Mouse (Mus musculus) forebrain, embryonic 11.5 days (tissue): ENCODE data around the gene Pfkl. TPM values are rescaled to one million over a fixed set of nuclear protein-coding genes. Genes with fewer than 3 reads are reported as not detected.

Source experiments
- ATAC-seq: fragments of 200-750 bp; cut with Nextera tagmentation; replicated peaks from 2 replicates; pipeline ENCODE4 v1.8.0; 2017; ENCODE audit warnings: moderate TSS enrichment; ENCODE audit not compliant: low FRiP score
- DNase-seq: peaks from one replicate; pipeline ENCODE4 v3.0.0-alpha.2; 2017; ENCODE audit warnings: low spot score
- H3K27ac ChIP-seq: fragments of 300-500 bp; sonication (generic); 2 replicates; pipeline ENCODE4 v1.5.1; 2014; ENCODE audit warnings: low read depth, low read length
- H3K27me3 ChIP-seq: fragments of 300-500 bp; sonication (generic); 2 replicates; pipeline ENCODE4 v1.6.1; 2014; ENCODE audit warnings: mild to moderate bottlenecking, low read length, mixed read lengths; ENCODE audit not compliant: control insufficient read depth, insufficient read depth
- H3K36me3 ChIP-seq: fragments of 300-500 bp; sonication (generic); 2 replicates; pipeline ENCODE4 v1.6.1; 2014; ENCODE audit warnings: mild to moderate bottlenecking, low read length, moderate library complexity, mixed read lengths; ENCODE audit not compliant: control insufficient read depth, insufficient read depth
- H3K4me1 ChIP-seq: fragments of 300-500 bp; sonication (generic); replicated peaks from 2 replicates; pipeline ENCODE4 v1.6.1; 2014; ENCODE audit warnings: low read length, mixed read lengths; ENCODE audit not compliant: control insufficient read depth, insufficient read depth
- H3K4me2 ChIP-seq: fragments of 300-500 bp; sonication (generic); 2 replicates; pipeline ENCODE4 v1.6.1; 2014; ENCODE audit warnings: low read depth, mild to moderate bottlenecking, low read length, moderate library complexity, mixed read lengths; ENCODE audit not compliant: severe bottlenecking
- H3K4me3 ChIP-seq: fragments of 300-500 bp; sonication (generic); 2 replicates; pipeline ENCODE4 v1.5.1; 2014; ENCODE audit warnings: low read depth, low read length
- H3K9ac ChIP-seq: fragments of 300-500 bp; sonication (generic); 2 replicates; pipeline ENCODE4 v1.6.1; 2014; ENCODE audit warnings: low read length
- H3K9me3 ChIP-seq: fragments of 300-500 bp; sonication (generic); 2 replicates; pipeline ENCODE4 v1.6.1; 2016; ENCODE audit warnings: low read length, mixed read lengths; ENCODE audit not compliant: control insufficient read depth
- WGBS: fragments of 180-500 bp; shearing (Covaris S2); extraction: QIAGEN DNeasy Blood & Tissue Kit; methylation state at CpG from one replicate; pipeline ENCODE4 v1.1.7; 2014; 5-methylcytosine and 5-hydroxymethylcytosine counted together
- polyA plus RNA-seq: library from polyadenylated mRNA; unstranded; fragments of >200 nt; fragmentation: Nextera tagmentation; extraction: Ambion mirVana; gene quantifications from 2 replicates; pipeline ENCODE4 v1.2.1, GENCODE M21; 2014

Gene Pfkl
- polyA plus RNA-seq, result 171 and 174 TPM in 2 replicates

DNA sequence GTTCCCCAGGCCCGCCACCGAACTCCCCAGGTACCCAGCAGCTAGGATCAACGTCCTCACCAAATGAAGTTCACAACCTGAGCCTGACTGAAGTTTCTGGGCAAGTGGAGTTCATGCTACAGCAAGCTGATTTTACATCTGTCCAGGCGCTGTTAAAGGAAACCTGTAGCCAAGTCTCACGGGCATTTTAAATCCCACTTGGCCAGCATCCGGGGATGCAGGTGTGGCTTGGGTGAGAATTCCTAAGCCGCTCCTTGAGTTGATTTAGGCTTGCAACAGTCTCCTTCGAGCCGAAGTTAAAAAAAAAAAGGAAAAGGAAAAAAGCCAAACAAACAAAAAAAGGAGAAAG is at the start of gene Pfkl:
TSS of gene Pfkl (minus strand) at position 139 of the 349 bp plus-strand sequence.
- no peaks in the 10 kb centered on the region for H3K9me3 ChIP-seq
- WGBS, result 1% methylated on average over 9 of the region's 9 CpGs
- H3K27me3 ChIP-seq, result no peaks in the 10 kb centered on the region; the same call in 1 of the 2 replicates
- peak within 1 kb of the TSS; percentile 72 for H3K4me3 ChIP-seq
- H3K4me2 ChIP-seq, result peak within 1 kb of the TSS; percentile 85
- H3K27ac ChIP-seq, result peak within 1 kb of the TSS; percentile 97
- no peaks in the 10 kb centered on the region for H3K36me3 ChIP-seq
- ATAC-seq (peak; percentile 6), DNase-seq (no peak)
- peaks cover 19% of the 10 kb centered on the region; the same call in 1 of the 2 replicates for H3K4me1 ChIP-seq
- H3K9ac ChIP-seq, result peak within 1 kb of the TSS; percentile 89

DNA sequence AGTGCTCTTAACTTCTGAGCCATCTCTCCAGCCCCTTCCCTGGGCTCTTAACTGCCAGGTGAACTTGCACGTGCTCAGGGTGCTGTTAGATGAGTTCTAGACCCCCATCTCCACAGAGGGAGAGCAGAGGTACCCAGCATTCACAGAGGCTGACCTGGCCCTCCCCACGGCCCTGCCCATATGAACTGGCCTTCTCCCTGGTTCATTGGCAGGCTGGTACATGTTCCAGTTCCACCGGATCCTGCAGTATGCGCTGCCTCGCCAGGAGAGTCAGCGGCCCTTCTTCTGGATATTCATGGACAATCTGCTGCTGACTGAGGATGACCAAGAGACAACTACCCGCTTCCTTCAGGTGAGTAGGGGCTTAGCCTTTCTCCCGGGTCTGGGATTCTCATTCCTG is 47.2 kb upstream of the Pfkl start:
- Histone ChIP-seq H3K9me3 (no peaks in the 10 kb centered on the region), H3K27ac (no peak overlapping the region), H3K9ac (no peak overlapping the region), H3K27me3 (no peaks in the 10 kb centered on the region), H3K4me3 (no peak overlapping the region), H3K4me1 (no peaks in the 10 kb centered on the region), H3K36me3 (no peaks in the 10 kb centered on the region), H3K4me2 (no peak overlapping the region)
- ATAC-seq, result no peak
- 90% methylated on average over 8 of the region's 8 CpGs for WGBS
- DNase-seq, result no peak

DNA sequence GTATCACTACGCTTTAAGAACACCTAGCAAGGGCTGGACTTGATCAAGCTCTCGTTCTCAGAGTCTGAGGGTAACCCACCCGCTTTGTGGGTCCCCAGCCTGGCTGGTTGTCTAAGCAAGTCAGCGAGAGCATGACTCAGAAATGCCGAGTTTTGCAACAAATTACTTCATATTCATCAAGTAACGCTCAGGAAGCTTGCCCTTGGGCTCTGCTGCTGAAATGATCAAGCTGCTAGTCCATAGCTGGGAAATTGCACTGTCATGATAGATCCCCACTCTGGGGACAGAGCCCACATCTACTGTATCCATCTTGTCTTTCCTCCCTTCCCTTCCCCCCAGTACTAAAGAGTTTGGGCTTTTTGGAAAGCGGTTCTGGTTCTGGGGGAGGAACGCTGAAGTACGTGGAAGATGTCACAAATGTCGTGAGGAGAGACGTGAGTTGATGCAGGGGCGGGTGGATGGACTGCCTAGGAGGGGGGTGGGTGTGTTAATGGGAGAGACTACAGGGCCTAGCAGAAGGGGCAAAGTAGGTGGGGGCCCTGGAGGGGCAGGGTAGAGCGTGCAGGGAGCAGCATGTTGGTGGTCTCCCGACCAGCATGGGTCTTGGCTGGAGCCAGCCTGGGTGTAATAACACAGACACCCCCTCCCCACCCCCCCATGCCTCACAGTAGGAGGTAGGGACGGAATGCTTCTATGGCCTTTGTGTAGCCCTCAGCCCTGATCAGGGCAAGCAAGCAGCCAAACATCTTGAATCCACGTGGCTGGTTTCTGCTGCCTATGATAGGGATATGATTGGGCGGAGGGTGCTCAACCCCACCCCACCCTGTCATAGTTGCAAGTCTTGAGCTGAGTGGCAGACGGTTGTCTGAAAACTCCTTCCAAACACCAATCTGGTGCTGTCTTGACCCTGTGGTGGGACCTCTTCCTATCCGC is 45.0 kb upstream of the Pfkl start:
- Histone ChIP-seq H3K27me3 (no peaks in the 10 kb centered on the region), H3K9ac (no peak overlapping the region), H3K4me2 (no peak overlapping the region), H3K4me3 (no peak overlapping the region), H3K27ac (no peak overlapping the region), H3K4me1 (no peaks in the 10 kb centered on the region), H3K9me3 (no peaks in the 10 kb centered on the region), H3K36me3 (no peaks in the 10 kb centered on the region)
- WGBS, result 78% methylated on average over 19 of the region's 19 CpGs
- DNase-seq (no peak), ATAC-seq (no peak)

DNA sequence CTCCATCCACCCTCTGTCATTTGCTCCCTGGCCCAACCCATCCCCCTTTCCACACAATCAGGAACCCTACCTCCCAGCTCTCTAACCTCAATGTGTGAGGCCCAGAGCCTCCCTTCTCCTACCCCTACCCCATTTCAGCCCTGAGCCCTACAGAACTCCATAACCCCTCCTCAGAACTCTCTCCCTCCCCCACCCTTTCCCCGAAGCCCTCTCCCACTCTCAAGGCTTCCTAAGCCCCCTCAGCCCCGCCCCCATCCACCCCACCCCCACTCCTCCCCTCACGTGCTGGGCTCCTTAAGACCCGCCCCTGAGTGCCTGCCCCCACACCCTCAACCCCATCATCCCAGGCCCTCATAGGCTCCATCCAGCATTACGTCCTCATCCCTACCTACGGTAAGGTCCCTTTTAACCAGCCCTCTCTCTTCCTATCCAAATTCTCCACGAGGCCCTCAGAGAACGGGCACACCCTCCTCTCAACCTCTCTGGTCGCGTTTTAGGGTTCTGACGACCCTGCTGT is 39.7 kb upstream of the Pfkl start:
- 56% methylated on average over 11 of the region's 11 CpGs for WGBS
- H3K27ac ChIP-seq, result no peak overlapping the region
- no peaks in the 10 kb centered on the region for H3K9me3 ChIP-seq
- H3K9ac ChIP-seq, result no peak overlapping the region
- no peak overlapping the region for H3K4me2 ChIP-seq
- H3K36me3 ChIP-seq, result no peaks in the 10 kb centered on the region
- H3K4me3 ChIP-seq, result no peak overlapping the region
- DNase-seq (no peak), ATAC-seq (no peak)
- no peaks in the 10 kb centered on the region for H3K4me1 ChIP-seq
- H3K27me3 ChIP-seq, result no peaks in the 10 kb centered on the region

DNA sequence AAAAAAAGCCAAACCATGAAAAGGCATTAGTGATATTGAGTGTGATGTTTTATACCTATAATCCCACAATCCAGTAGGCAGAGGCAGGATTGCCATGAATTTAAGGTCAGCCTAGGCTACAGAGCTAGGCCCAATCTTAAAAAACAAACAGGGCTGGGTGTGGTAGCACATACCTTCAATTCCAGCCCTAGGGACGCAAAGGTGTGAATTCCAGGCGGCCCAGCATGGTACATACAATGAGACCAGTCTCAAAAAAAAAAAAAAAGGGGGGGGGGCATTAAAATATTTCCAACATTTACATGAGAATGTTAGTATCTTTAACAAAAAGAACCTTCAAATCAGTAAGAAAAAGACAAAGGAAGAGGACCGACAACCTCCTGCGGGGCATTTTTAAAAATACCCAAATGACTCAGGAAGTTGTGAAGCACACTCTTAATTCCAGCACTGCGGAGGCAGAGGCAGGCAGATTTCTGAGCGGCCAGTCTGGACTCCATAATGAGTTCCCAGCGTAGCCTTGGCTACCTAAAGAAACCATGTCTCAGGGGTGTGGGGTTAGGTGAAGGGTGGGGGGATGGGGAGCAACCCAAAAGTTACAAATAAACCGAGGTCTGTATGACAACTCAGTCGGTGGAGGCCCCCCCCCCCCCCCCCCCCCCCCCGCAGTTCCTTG is 38.3 kb upstream of the Pfkl start:
- WGBS, result 92% methylated on average over 9 of the region's 10 CpGs
- H3K27ac ChIP-seq, result no peak overlapping the region
- no peaks in the 10 kb centered on the region for H3K36me3 ChIP-seq
- 0 out of 2 replicates have a peak, but pooled peaks cover 3% of the 10 kb centered on the region for H3K4me1 ChIP-seq
- no peak for DNase-seq
- H3K4me3 ChIP-seq, result no peak overlapping the region
- ATAC-seq, result no peak
- no peaks in the 10 kb centered on the region for H3K27me3 ChIP-seq
- H3K4me2 ChIP-seq, result no peak overlapping the region
- no peak overlapping the region for H3K9ac ChIP-seq
- H3K9me3 ChIP-seq, result no peaks in the 10 kb centered on the region

DNA sequence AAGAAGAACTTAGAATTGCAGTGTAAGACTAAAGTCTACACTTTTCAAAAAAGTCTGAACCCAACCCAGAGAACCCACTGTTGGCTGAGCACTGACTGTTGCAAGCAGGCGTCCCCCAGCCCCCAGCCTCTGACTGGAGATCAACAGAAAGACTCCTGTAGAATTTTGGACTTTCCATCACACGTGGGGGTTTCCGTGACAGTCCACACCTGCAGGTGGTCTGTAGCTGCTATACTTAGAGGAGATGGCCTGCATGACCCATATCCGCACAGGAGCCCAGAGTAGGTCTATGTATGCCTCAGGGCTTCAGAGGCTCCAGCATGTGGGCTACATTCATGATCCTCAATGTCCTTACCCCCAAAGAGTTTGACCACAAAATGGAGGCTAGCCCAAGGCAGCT is 36.5 kb upstream of the Pfkl start:
- Histone ChIP-seq H3K27me3 (no peaks in the 10 kb centered on the region), H3K27ac (no peak overlapping the region), H3K4me1 (0 out of 2 replicates have a peak, but pooled peaks cover 3% of the 10 kb centered on the region), H3K4me2 (no peak overlapping the region), H3K9me3 (no peaks in the 10 kb centered on the region), H3K36me3 (no peaks in the 10 kb centered on the region), H3K9ac (no peak overlapping the region), H3K4me3 (no peak overlapping the region)
- WGBS, result 83% methylated on average over 4 of the region's 4 CpGs
- DNase-seq, result no peak
- ATAC-seq, result no peak

DNA sequence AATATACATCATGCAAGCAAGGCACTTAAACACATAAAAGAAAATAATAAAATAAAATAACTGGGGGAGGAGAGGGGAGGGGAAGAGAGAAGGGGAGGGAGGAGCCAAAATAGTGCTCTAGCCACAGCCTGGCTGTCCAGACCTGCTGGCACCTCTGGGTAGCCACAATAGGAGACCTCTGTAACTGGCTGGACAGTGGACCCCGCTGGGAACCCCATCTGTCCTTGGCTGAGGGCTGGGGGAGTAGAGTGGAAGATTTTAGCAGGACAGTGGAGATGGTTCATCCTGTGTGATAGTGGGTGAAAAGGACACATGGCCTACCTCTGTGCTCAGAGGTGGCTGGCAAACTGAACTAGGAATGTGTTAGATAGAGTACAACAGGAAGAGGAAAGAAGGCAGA is 34.6 kb upstream of the Pfkl start:
- DNase-seq, result no peak
- Histone ChIP-seq H3K4me3 (no peak overlapping the region), H3K36me3 (no peaks in the 10 kb centered on the region), H3K4me2 (no peak overlapping the region), H3K9ac (no peak overlapping the region), H3K27ac (no peak overlapping the region), H3K27me3 (no peaks in the 10 kb centered on the region), H3K9me3 (no peaks in the 10 kb centered on the region), H3K4me1 (0 out of 2 replicates have a peak, but pooled peaks cover 3% of the 10 kb centered on the region)
- no peak for ATAC-seq
- 58% methylated on average over 1 of the region's 1 CpGs for WGBS

DNA sequence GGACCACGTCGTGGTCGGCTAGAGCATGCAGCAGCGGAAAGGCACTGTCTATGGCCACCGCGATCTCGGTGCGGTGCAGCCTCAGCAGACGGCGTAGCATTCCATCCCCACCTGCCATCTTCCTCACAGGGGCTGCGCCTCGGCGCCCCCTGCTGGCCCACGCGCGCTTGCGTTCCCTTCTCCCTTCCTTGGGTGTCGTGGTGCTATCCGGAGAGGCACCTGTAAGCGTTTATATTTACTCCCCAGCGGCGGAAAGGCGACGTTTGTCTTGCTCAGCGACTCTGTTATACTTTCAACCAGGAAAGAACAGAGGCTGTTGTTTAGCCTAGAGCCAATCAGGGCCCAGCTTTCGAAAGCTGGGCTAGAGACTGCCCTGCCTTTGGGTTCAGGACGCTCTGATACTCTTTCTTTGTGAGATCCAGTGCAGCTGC is 33.5 kb upstream of the Pfkl start, which contains the start of gene Aire:
TSS of gene Aire (minus strand) at position 205 of the 431 bp plus-strand sequence.
- Histone ChIP-seq H3K27ac (no peak within 1 kb of the TSS), H3K27me3 (no peaks in the 10 kb centered on the region), H3K4me3 (peak within 1 kb of the TSS; percentile 21; the same call in 1 of the 2 replicates), H3K4me1 (0 out of 2 replicates have a peak, but pooled peaks cover 3% of the 10 kb centered on the region), H3K36me3 (no peaks in the 10 kb centered on the region), H3K4me2 (peak within 1 kb of the TSS; percentile 51), H3K9ac (peak within 1 kb of the TSS; percentile 54), H3K9me3 (no peaks in the 10 kb centered on the region)
- DNase-seq (peak; percentile 85), ATAC-seq (peak; percentile 54)
- WGBS, result under 1% methylated on average over 26 of the region's 27 CpGs
